Mouse (Mus musculus) embryonic fibroblast, embryonic 13.5 days (primary cell): ENCODE measurements around the gene Gm28230. TPM values are rescaled to one million over a fixed set of nuclear protein-coding genes. Genes with fewer than 3 reads are reported as not detected.

ENCODE experiments used
- H3K27ac ChIP-seq: 2 replicates; pipeline ENCODE4 v1.5.1; 2012; ENCODE audit warnings: low read length, control low read depth, inconsistent platforms; ENCODE audit not compliant: insufficient read depth
- H3K4me1 ChIP-seq: 2 replicates; pipeline ENCODE4 v1.6.1; 2011; ENCODE audit warnings: low read length; ENCODE audit not compliant: control insufficient read depth, insufficient read depth
- H3K4me3 ChIP-seq: 2 replicates; pipeline ENCODE4 v1.5.1; 2011; ENCODE audit warnings: mild to moderate bottlenecking, control low read depth, low read length; ENCODE audit not compliant: insufficient read depth
- CTCF ChIP-seq: IDR thresholded peaks from 2 replicates; pipeline ENCODE4 v1.5.1; 2011; ENCODE audit warnings: mild to moderate bottlenecking, control low read depth, low read length, moderate library complexity, borderline replicate concordance; ENCODE audit not compliant: insufficient read depth
- POLR2A ChIP-seq: IDR thresholded peaks from 2 replicates; pipeline ENCODE4 v1.6.1; 2011; ENCODE audit warnings: low read depth, mild to moderate bottlenecking, control low read depth, low read length, moderate library complexity
- polyA plus RNA-seq: library from polyadenylated mRNA; stranded (reverse); fragments of >200 nt; gene quantifications from 2 replicates; pipeline ENCODE4 v1.2.4, GENCODE M21; 2011; ENCODE audit warnings: low read depth; ENCODE audit not compliant: missing spikeins, insufficient read length

The Gm28230 gene
- polyA plus RNA-seq, 1 experiment = 1.4 TPM

- H3K4me3 ChIP-seq = peak overlapping the region; percentile 9; the same call in 1 of the 2 replicates
- TF ChIP-seq CTCF (no peak), POLR2A (no peak)
- no peak overlapping the region for H3K27ac ChIP-seq
- no peaks in the 10 kb centered on the region for H3K4me1 ChIP-seq
These were observed 42.4 kb upstream of the Gm28230 start for GRCm38 (mm10) chr2:74684106-74684505.

- TF ChIP-seq POLR2A (no peak), CTCF (no peak)
- Histone ChIP-seq H3K27ac (no peak overlapping the region), H3K4me3 (no peak overlapping the region), H3K4me1 (no peaks in the 10 kb centered on the region)
These were observed 41.4 kb upstream of the Gm28230 start for GRCm38 (mm10) chr2:74685059-74685603.

- TF ChIP-seq POLR2A (no peak), CTCF (0 out of 2 replicates have a peak, but pooled peaks have one; percentile 20)
- H3K27ac ChIP-seq = peak overlapping the region; percentile 35; the same call in 1 of the 2 replicates
- no peaks in the 10 kb centered on the region for H3K4me1 ChIP-seq
- H3K4me3 ChIP-seq = peak overlapping the region; percentile 28; the same call in 1 of the 2 replicates
These were observed 40.1 kb upstream of the Gm28230 start for GRCm38 (mm10) chr2:74686301-74686987.

GRCm38 (mm10) chr2:74686988-74687697 is 39.4 kb upstream of the Gm28230 start:
- no peaks in the 10 kb centered on the region for H3K4me1 ChIP-seq
- TF ChIP-seq POLR2A = no peak
- H3K4me3 ChIP-seq = peak overlapping the region; percentile 28
- peak overlapping the region; percentile 35 for H3K27ac ChIP-seq

GRCm38 (mm10) chr2:74687698-74688555 is 38.6 kb upstream of the Gm28230 start:
- Histone ChIP-seq H3K27ac (peak overlapping the region; percentile 35), H3K4me1 (no peaks in the 10 kb centered on the region), H3K4me3 (peak overlapping the region; percentile 28)
- TF ChIP-seq CTCF (no peak), POLR2A (no peak)

GRCm38 (mm10) chr2:74688795-74689573 is 37.5 kb upstream of the Gm28230 start:
- Histone ChIP-seq H3K4me3 (no peak overlapping the region), H3K27ac (no peak overlapping the region), H3K4me1 (no peaks in the 10 kb centered on the region)
- TF ChIP-seq POLR2A (no peak), CTCF (no peak)

GRCm38 (mm10) chr2:74689574-74690337 is 36.8 kb upstream of the Gm28230 start:
- TF ChIP-seq POLR2A (no peak), CTCF (no peak)
- H3K4me1 ChIP-seq = no peaks in the 10 kb centered on the region
- peak overlapping the region; percentile 42; the same call in 1 of the 2 replicates for H3K27ac ChIP-seq
- H3K4me3 ChIP-seq = peak overlapping the region; percentile 5

GRCm38 (mm10) chr2:74690338-74690716 is 36.2 kb upstream of the Gm28230 start:
- no peak for TF ChIP-seq POLR2A
- no peak for TF ChIP-seq CTCF
- no peak overlapping the region; the same call in 1 of the 2 replicates for H3K4me3 ChIP-seq
- H3K4me1 ChIP-seq = no peaks in the 10 kb centered on the region
- H3K27ac ChIP-seq = 0 out of 2 replicates have a peak overlapping the region, but pooled peaks have one; percentile 42
